Mouse (Mus musculus) limb, embryonic 13.5 days (tissue): Measurements from ENCODE around the gene Slc36a1. TPM values are rescaled to one million over a fixed set of nuclear protein-coding genes. Genes with fewer than 3 reads are reported as not detected.

Experiments
- ATAC-seq: fragments of 200-750 bp; cut with Nextera tagmentation; 2 replicates; pipeline ENCODE4 v1.8.0; 2017; ENCODE audit warnings: low read depth, moderate number of reproducible peaks, moderate TSS enrichment; ENCODE audit not compliant: low FRiP score
- H3K27ac ChIP-seq: fragments of 300-500 bp; sonication (generic); 2 replicates; pipeline ENCODE4 v1.5.1; 2015; ENCODE audit warnings: inconsistent platforms, mild to moderate bottlenecking, moderate library complexity
- H3K27me3 ChIP-seq: fragments of 300-500 bp; sonication (generic); 2 replicates; pipeline ENCODE4 v1.6.1; 2015; ENCODE audit warnings: mild to moderate bottlenecking, inconsistent platforms
- H3K36me3 ChIP-seq: fragments of 300-500 bp; sonication (generic); 2 replicates; pipeline ENCODE4 v1.6.1; 2015; ENCODE audit warnings: inconsistent platforms, mild to moderate bottlenecking, moderate library complexity
- H3K4me1 ChIP-seq: fragments of 300-500 bp; sonication (generic); 2 replicates; pipeline ENCODE4 v1.6.1; 2015; ENCODE audit warnings: inconsistent platforms
- H3K4me2 ChIP-seq: fragments of 300-500 bp; sonication (generic); replicated peaks from 2 replicates; pipeline ENCODE4 v1.6.1; 2015; ENCODE audit warnings: inconsistent platforms, mild to moderate bottlenecking, moderate library complexity
- H3K4me3 ChIP-seq: fragments of 300-500 bp; sonication (generic); 2 replicates; pipeline ENCODE4 v1.5.1; 2015; ENCODE audit warnings: moderate library complexity, mild to moderate bottlenecking, inconsistent platforms
- H3K9ac ChIP-seq: fragments of 300-500 bp; sonication (generic); 2 replicates; pipeline ENCODE4 v1.6.1; 2015; ENCODE audit warnings: mild to moderate bottlenecking, inconsistent platforms
- H3K9me3 ChIP-seq: fragments of 300-500 bp; sonication (generic); 2 replicates; pipeline ENCODE4 v1.6.1; 2016; ENCODE audit warnings: inconsistent platforms
- WGBS: fragments of 180-500 bp; shearing (Covaris S2); methylation state at CpG from one replicate; pipeline ENCODE4 v1.1.7; 2015; 5-methylcytosine and 5-hydroxymethylcytosine counted together
- polyA plus RNA-seq: library from polyadenylated mRNA; unstranded; fragments of >200 nt; fragmentation: Nextera tagmentation; extraction: Ambion mirVana; gene quantifications from 2 replicates; pipeline ENCODE4 v1.2.1, GENCODE M21; 2015

Gene Slc36a1
- 1.4 and 1.5 TPM in 2 replicates for polyA plus RNA-seq

DNA sequence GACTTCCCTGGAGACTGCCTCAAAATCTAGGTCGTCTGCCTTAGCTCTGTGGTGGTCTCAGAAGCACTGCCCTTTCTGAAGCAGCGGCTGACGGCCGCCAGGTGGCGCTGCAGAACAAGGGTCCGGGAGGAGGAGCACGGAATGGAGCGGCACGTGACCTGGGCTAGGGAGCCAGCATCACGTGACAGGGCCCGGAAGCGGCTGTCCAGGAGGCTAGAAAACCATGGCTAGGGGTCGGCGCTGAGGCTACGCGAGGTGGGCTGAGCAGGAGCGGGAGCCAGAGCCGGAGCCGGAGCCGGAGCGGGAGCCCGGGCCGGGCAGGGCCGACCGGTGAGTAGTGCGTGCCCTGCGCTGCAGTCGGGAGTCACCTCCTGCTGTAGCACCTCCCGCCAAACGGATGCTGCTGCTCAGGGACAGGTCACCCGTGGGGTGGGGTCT, at the start of gene Slc36a1:
Gene Slc36a1 (plus strand): TSS at position 192 of the 438 bp plus-strand sequence.
- peak within 1 kb of the TSS; percentile 81 for H3K4me3 ChIP-seq
- under 1% methylated on average over 31 of the region's 31 CpGs for WGBS

DNA sequence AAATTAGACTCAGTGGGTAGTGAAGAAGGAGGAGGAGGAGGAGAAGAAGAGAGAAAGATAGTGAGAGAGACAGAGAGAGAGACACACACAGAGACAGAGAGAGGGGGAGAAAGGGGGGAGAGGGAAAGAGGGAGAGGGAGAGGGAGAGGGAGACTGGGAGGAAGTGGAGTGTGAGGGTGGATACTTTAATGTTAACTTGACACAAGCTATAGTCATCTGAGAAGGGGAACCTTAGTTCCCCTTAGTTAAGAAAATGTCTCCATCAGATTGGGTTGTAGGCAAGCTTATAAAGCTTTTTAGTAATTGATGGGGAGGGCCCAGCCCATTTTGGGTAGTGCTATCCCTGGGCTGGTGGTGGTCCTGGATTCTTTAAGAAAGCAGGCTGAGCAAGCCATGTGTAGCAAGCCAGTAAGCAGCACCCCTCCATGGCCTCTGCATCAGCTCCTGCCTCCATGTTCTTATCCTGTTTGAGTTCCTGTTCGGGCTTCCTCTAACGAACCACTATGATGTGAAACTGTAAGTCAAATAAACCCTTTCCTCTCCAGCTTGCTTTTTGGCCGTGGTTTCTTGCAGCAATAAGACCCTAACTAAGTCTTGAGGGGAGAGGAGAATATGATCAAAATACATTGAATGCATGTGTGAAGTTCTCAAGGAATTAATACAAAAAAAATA, 49.6 kb upstream of the Slc36a1 start:
- H3K36me3 ChIP-seq: no peaks in the 10 kb centered on the region
- no peak overlapping the region for H3K27ac ChIP-seq
- H3K4me2 ChIP-seq: no peak overlapping the region
- no peaks in the 10 kb centered on the region for H3K9me3 ChIP-seq
- 52% methylated on average over 3 of the region's 3 CpGs for WGBS
- no peak for ATAC-seq
- H3K4me3 ChIP-seq: no peak overlapping the region
- no peaks in the 10 kb centered on the region for H3K27me3 ChIP-seq
- no peaks in the 10 kb centered on the region for H3K4me1 ChIP-seq
- no peak overlapping the region for H3K9ac ChIP-seq

More for the DNA sequence above, at the start of gene Slc36a1:
- H3K9me3 ChIP-seq: no peaks in the 10 kb centered on the region
- H3K4me2 ChIP-seq: peak within 1 kb of the TSS; percentile 98
- H3K27ac ChIP-seq: no peak within 1 kb of the TSS
- H3K27me3 ChIP-seq: no peaks in the 10 kb centered on the region
- H3K9ac ChIP-seq: peak within 1 kb of the TSS; percentile 86
- peak; percentile 94 for ATAC-seq
- H3K36me3 ChIP-seq: no peaks in the 10 kb centered on the region
- H3K4me1 ChIP-seq: peaks cover 7% of the 10 kb centered on the region

DNA sequence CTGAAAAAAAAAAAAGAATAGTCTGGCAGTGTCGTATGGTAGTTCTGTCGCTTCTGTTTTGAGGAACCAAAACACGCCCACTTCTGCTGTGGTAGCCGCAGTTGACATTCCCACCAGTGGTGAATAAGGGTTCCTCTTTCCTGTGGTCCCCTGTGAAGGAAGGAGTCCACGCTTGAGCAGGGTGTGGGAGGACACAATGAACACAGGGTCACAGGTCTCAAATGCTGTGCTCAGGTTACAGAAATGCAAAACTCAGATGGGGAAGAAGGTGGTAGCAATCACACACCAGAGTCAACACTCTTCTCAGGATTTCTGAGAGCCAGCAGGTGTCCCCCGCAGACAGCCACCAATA, 49.1 kb upstream of the Slc36a1 start:
- H3K4me1 ChIP-seq: no peaks in the 10 kb centered on the region
- no peak for ATAC-seq
- no peak overlapping the region for H3K9ac ChIP-seq
- no peaks in the 10 kb centered on the region for H3K27me3 ChIP-seq
- no peaks in the 10 kb centered on the region for H3K36me3 ChIP-seq
- H3K4me2 ChIP-seq: no peak overlapping the region
- H3K27ac ChIP-seq: no peak overlapping the region
- no peak overlapping the region for H3K4me3 ChIP-seq
- WGBS: 72% methylated on average over 6 of the region's 6 CpGs
- H3K9me3 ChIP-seq: no peaks in the 10 kb centered on the region

DNA sequence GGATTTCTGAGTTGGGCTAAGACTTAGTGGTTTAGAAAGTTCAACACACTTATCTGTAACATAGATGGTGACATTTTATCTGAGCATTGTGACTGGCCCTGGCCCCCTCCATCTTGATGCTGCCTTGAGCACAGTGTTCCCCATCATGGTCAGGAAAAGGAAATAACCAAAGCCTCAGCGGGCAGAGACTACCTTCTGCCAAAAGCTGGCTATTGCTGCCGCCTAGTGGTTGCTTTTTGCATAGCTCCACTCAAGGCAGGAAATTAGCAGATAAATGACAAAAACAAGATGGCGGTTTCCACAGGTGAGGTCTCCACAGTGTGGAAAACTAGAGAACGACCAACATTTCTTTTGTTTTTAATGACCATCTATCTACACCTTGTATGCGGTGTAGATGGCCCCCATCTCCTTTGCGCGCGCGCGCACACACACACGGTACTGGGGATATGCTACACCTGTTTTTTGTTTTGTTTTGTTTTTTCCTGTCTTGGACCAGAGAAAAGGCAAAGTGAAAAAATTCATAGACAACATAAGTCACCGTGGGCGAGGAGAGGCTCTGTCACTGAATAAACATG, 45.3 kb upstream of the Slc36a1 start:
- H3K4me1 ChIP-seq: no peaks in the 10 kb centered on the region
- ATAC-seq: no peak
- H3K36me3 ChIP-seq: no peaks in the 10 kb centered on the region
- no peaks in the 10 kb centered on the region for H3K9me3 ChIP-seq
- H3K27me3 ChIP-seq: no peaks in the 10 kb centered on the region
- no peak overlapping the region for H3K27ac ChIP-seq
- 56% methylated on average over 13 of the region's 13 CpGs for WGBS
- H3K4me2 ChIP-seq: no peak overlapping the region
- no peak overlapping the region for H3K9ac ChIP-seq
- no peak overlapping the region for H3K4me3 ChIP-seq

DNA sequence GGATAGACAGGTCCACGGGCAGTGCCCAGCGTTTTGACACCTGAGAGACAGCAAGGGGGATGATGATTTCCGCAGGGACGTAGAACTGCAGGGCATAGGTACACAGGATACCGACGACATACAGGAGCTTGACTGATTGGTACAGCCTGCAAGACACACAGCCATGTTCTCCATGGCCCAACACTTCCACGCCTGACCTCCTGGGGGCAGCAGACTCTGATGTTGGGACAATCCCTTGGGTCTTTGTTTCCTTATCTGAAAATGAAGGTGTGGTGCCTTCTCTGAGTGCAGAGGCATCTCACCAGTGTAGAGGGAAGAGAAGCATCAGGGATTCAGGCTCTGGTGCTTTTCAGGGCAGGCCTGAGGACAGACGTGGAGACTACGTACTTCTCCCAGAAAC, 41.5 kb upstream of the Slc36a1 start:
- no peaks in the 10 kb centered on the region for H3K36me3 ChIP-seq
- H3K9me3 ChIP-seq: no peaks in the 10 kb centered on the region
- no peak for ATAC-seq
- H3K27me3 ChIP-seq: no peaks in the 10 kb centered on the region
- H3K9ac ChIP-seq: no peak overlapping the region
- no peak overlapping the region for H3K4me2 ChIP-seq
- no peaks in the 10 kb centered on the region for H3K4me1 ChIP-seq
- no peak overlapping the region for H3K4me3 ChIP-seq
- H3K27ac ChIP-seq: no peak overlapping the region
- WGBS: 51% methylated on average over 9 of the region's 9 CpGs

DNA sequence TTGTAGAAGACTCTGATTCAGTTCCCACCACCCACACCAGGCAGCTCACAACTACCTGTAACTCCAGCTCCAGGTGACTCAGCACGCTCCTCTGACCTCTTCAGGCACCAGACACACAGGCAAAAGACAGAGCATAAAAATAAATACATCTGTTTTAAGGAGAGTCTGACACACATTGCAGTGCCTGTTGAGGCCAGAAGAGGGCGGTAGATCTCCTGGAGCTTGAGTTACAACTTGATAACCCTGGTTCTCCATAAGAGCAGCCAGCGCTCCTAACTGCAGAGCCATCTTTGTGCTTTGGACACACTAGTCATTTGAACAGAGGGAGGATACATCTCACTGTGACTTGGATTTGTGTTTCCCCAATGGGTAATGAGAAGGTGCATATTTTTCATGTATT, 39.4 kb upstream of the Slc36a1 start:
- Histone ChIP-seq H3K4me1 (no peaks in the 10 kb centered on the region), H3K4me2 (no peak overlapping the region), H3K27me3 (no peaks in the 10 kb centered on the region), H3K9me3 (no peaks in the 10 kb centered on the region), H3K27ac (no peak overlapping the region), H3K9ac (no peak overlapping the region), H3K4me3 (no peak overlapping the region), H3K36me3 (no peaks in the 10 kb centered on the region)
- 54% methylated on average over 3 of the region's 3 CpGs for whole genome bisulfite sequencing
- ATAC-seq: no peak

GRCm38 (mm10) chr11:55165748-55166147, 38.4 kb upstream of the Slc36a1 start:
- Histone ChIP-seq H3K4me3 (no peak overlapping the region), H3K27me3 (no peaks in the 10 kb centered on the region), H3K4me1 (no peaks in the 10 kb centered on the region), H3K36me3 (no peaks in the 10 kb centered on the region), H3K27ac (no peak overlapping the region), H3K4me2 (no peak overlapping the region), H3K9ac (no peak overlapping the region), H3K9me3 (no peaks in the 10 kb centered on the region)
- no peak for ATAC-seq
- WGBS: 93% methylated on average over 7 of the region's 7 CpGs

DNA sequence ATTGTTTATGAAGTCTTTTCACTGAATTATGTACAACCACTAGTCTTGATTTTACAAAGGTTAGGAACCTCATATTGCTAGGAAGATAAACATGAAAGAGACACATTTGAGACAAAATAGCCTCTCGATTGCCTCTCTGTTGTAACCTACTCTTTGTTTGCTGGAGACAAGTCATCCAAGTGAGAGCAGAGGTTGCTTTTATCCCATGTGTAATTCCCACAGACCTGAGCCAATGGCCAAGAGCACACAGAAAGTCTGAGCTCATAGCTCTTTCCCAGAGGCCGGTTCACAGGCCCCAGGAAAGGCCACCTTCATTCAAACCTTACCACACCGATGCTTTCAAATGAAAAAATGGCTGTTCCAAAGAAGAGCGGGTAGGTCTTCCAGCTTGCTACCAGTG, 35.6 kb upstream of the Slc36a1 start:
- H3K9me3 ChIP-seq: no peaks in the 10 kb centered on the region
- ATAC-seq: no peak
- H3K27ac ChIP-seq: no peak overlapping the region
- no peaks in the 10 kb centered on the region for H3K27me3 ChIP-seq
- H3K4me3 ChIP-seq: no peak overlapping the region
- no peak overlapping the region for H3K4me2 ChIP-seq
- H3K4me1 ChIP-seq: no peaks in the 10 kb centered on the region
- WGBS: 83% methylated on average over 4 of the region's 4 CpGs
- H3K36me3 ChIP-seq: no peaks in the 10 kb centered on the region
- no peak overlapping the region for H3K9ac ChIP-seq

GRCm38 (mm10) chr11:55168914-55169313, 35.2 kb upstream of the Slc36a1 start:
- whole genome bisulfite sequencing: 87% methylated on average over 6 of the region's 6 CpGs
- no peak overlapping the region for H3K4me2 ChIP-seq
- no peaks in the 10 kb centered on the region for H3K27me3 ChIP-seq
- ATAC-seq: no peak
- no peak overlapping the region for H3K4me3 ChIP-seq
- no peaks in the 10 kb centered on the region for H3K9me3 ChIP-seq
- no peak overlapping the region for H3K27ac ChIP-seq
- H3K4me1 ChIP-seq: no peaks in the 10 kb centered on the region
- H3K9ac ChIP-seq: no peak overlapping the region
- no peaks in the 10 kb centered on the region for H3K36me3 ChIP-seq

DNA sequence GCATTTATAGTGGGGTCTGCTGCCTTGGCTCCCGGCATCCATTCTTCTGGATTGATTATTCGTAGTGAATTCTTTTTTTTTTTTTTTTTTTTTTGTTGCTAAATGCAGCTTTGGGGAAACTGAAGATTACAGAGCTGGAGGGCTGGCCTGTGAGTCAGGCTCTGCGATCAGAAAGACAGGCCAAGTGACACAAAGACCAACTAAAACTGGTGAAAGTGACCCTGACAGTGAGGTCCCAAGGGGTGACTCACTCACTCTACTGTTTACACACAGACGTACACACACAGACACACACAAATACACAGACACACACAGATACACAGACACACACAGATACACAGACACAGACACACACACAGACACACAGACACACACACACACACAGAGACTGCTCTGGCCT, 33.6 kb upstream of the Slc36a1 start:
- no peak for ATAC-seq
- H3K4me2 ChIP-seq: no peak overlapping the region
- peaks cover 6% of the 10 kb centered on the region for H3K27me3 ChIP-seq
- H3K36me3 ChIP-seq: no peaks in the 10 kb centered on the region
- no peak overlapping the region for H3K4me3 ChIP-seq
- no peaks in the 10 kb centered on the region for H3K4me1 ChIP-seq
- H3K9me3 ChIP-seq: no peaks in the 10 kb centered on the region
- 87% methylated on average over 4 of the region's 4 CpGs for WGBS
- no peak overlapping the region for H3K9ac ChIP-seq
- no peak overlapping the region for H3K27ac ChIP-seq

DNA sequence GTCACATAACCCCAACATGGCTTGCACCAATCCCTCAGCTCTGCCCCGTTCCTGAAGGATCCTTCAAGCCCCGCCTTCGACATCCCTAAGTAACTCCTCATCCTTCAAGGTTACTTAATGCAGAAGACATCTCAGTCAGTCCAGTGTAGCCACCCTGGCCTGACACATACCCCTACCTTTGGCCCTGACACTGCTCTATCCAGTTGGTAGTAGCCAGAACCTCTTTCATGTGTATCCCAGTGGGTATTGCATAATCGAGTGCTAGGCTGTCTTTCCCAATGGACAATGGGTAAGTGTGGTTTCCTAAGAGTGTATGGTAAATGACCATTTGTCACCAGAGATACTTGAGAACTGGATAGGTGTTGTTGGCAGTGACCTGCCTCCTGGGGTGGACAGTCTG, 25.3 kb upstream of the Slc36a1 start:
- peaks cover 12% of the 10 kb centered on the region for H3K27me3 ChIP-seq
- no peak for ATAC-seq

GRCm38 (mm10) chr11:55179856-55180255, 24.3 kb upstream of the Slc36a1 start:
- Histone ChIP-seq H3K4me3 (no peak overlapping the region), H3K27ac (no peak overlapping the region), H3K27me3 (peaks cover 5% of the 10 kb centered on the region; the same call in 1 of the 2 replicates), H3K36me3 (no peaks in the 10 kb centered on the region), H3K4me1 (no peaks in the 10 kb centered on the region), H3K9ac (no peak overlapping the region), H3K9me3 (no peaks in the 10 kb centered on the region), H3K4me2 (no peak overlapping the region)
- 80% methylated on average over 3 of the region's 3 CpGs for WGBS
- no peak for ATAC-seq

More for the DNA sequence above, 25.3 kb upstream of the Slc36a1 start:
- Histone ChIP-seq H3K9me3 (no peaks in the 10 kb centered on the region), H3K4me1 (no peaks in the 10 kb centered on the region), H3K36me3 (no peaks in the 10 kb centered on the region), H3K27ac (no peak overlapping the region), H3K4me2 (no peak overlapping the region), H3K9ac (no peak overlapping the region), H3K4me3 (no peak overlapping the region)
- WGBS: 86% methylated on average over 4 of the region's 4 CpGs

DNA sequence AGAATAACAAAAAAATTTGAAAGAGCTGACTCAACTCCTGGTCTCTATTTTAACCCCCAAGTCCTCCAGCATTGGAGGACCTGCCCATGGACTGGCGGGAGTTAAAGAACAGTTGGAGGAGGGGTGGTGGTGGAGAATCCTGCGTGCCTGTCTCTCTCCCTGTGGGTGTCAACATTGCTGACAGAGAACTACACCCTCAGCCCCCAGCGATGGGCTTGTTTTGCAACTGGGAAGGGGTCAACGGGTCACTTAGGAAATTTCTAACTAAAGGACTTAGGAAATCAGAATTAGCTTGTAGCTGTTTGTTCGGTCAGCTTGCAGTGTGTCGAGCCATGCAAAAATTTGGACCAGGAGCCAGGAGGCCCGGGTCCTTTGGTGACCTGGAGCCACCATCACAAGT, 21.0 kb upstream of the Slc36a1 start:
- no peaks in the 10 kb centered on the region for H3K4me1 ChIP-seq
- no peak overlapping the region for H3K9ac ChIP-seq
- no peaks in the 10 kb centered on the region; the same call in 1 of the 2 replicates for H3K27me3 ChIP-seq
- 65% methylated on average over 7 of the region's 7 CpGs for WGBS
- H3K36me3 ChIP-seq: no peaks in the 10 kb centered on the region
- no peaks in the 10 kb centered on the region for H3K9me3 ChIP-seq
- no peak overlapping the region for H3K4me2 ChIP-seq
- no peak for ATAC-seq
- H3K4me3 ChIP-seq: no peak overlapping the region
- H3K27ac ChIP-seq: no peak overlapping the region
